Mouse (Mus musculus) forebrain, embryonic 11.5 days (tissue): ENCODE measurements around the gene Cxcr5. TPM values are rescaled to one million over a fixed set of nuclear protein-coding genes. Genes with fewer than 3 reads are reported as not detected.

Experiments used
- ATAC-seq: fragments of 200-750 bp; cut with Nextera tagmentation; replicated peaks from 2 replicates; pipeline ENCODE4 v1.8.0; 2017; ENCODE audit warnings: moderate TSS enrichment; ENCODE audit not compliant: low FRiP score
- DNase-seq: peaks from one replicate; pipeline ENCODE4 v3.0.0-alpha.2; 2017; ENCODE audit warnings: low spot score
- H3K27ac ChIP-seq: fragments of 300-500 bp; sonication (generic); 2 replicates; pipeline ENCODE4 v1.5.1; 2014; ENCODE audit warnings: low read depth, low read length
- H3K27me3 ChIP-seq: fragments of 300-500 bp; sonication (generic); 2 replicates; pipeline ENCODE4 v1.6.1; 2014; ENCODE audit warnings: mild to moderate bottlenecking, low read length, mixed read lengths; ENCODE audit not compliant: control insufficient read depth, insufficient read depth
- H3K36me3 ChIP-seq: fragments of 300-500 bp; sonication (generic); 2 replicates; pipeline ENCODE4 v1.6.1; 2014; ENCODE audit warnings: mild to moderate bottlenecking, low read length, moderate library complexity, mixed read lengths; ENCODE audit not compliant: control insufficient read depth, insufficient read depth
- H3K4me1 ChIP-seq: fragments of 300-500 bp; sonication (generic); replicated peaks from 2 replicates; pipeline ENCODE4 v1.6.1; 2014; ENCODE audit warnings: low read length, mixed read lengths; ENCODE audit not compliant: control insufficient read depth, insufficient read depth
- H3K4me2 ChIP-seq: fragments of 300-500 bp; sonication (generic); 2 replicates; pipeline ENCODE4 v1.6.1; 2014; ENCODE audit warnings: low read depth, mild to moderate bottlenecking, low read length, moderate library complexity, mixed read lengths; ENCODE audit not compliant: severe bottlenecking
- H3K4me3 ChIP-seq: fragments of 300-500 bp; sonication (generic); 2 replicates; pipeline ENCODE4 v1.5.1; 2014; ENCODE audit warnings: low read depth, low read length
- H3K9ac ChIP-seq: fragments of 300-500 bp; sonication (generic); 2 replicates; pipeline ENCODE4 v1.6.1; 2014; ENCODE audit warnings: low read length
- H3K9me3 ChIP-seq: fragments of 300-500 bp; sonication (generic); 2 replicates; pipeline ENCODE4 v1.6.1; 2016; ENCODE audit warnings: low read length, mixed read lengths; ENCODE audit not compliant: control insufficient read depth
- WGBS: fragments of 180-500 bp; shearing (Covaris S2); extraction: QIAGEN DNeasy Blood & Tissue Kit; methylation state at CpG from one replicate; pipeline ENCODE4 v1.1.7; 2014; 5-methylcytosine and 5-hydroxymethylcytosine counted together
- polyA plus RNA-seq: library from polyadenylated mRNA; unstranded; fragments of >200 nt; fragmentation: Nextera tagmentation; extraction: Ambion mirVana; gene quantifications from 2 replicates; pipeline ENCODE4 v1.2.1, GENCODE M21; 2014

Gene Cxcr5
- polyA plus RNA-seq, 1 experiment from 2014 or later = 0.09 TPM

DNA sequence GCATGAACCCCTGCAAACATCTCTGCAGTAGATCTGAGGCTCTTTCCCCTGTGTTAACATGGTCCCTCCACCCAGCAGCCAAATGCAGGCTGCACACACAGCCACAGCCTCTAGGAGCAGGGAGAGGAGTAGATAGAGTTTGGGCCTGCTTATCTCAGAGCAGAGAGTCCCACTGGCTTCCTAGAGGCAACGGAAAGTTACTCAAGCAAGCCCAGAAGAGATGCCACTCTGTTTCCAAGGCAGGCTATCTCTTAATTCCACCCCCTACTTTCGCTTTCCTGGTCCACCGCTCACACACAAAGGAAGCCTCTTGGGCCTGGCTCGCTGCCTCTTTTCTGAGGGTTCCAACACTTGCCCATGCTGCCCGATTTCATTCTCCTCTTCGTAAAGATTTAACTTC lies 3.7 kb upstream of the Cxcr5 start:
- Histone ChIP-seq H3K4me1 (no peaks in the 10 kb centered on the region), H3K9me3 (no peaks in the 10 kb centered on the region), H3K27ac (no peak overlapping the region), H3K4me3 (no peak overlapping the region), H3K9ac (no peak overlapping the region), H3K36me3 (no peaks in the 10 kb centered on the region), H3K4me2 (no peak overlapping the region), H3K27me3 (no peaks in the 10 kb centered on the region)
- DNase-seq = no peak
- WGBS = 21% methylated on average over 6 of the region's 6 CpGs
- no peak for ATAC-seq

DNA sequence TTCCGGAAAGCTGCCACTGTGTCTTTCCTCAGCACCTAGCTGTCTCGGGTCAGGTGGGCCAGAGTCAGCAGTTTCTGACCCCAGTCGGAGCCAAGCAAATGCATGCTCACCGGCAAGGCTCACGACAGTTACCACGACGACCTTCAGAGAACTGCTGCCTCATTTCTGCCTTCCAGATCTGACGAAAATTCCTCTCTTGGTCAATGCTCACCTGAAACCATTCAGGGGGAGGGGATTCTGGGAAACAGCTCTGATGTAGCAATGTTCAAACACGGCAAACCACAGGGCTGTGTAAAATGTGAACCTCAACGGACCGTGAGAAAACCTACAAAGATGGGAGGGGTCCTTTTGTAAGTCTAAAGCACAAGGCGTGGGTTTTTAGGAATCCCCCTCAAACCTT lies 1.3 kb upstream of the Cxcr5 start:
- 61% methylated on average over 12 of the region's 12 CpGs for WGBS
- H3K4me2 ChIP-seq = no peak overlapping the region
- DNase-seq = no peak
- no peak for ATAC-seq
- H3K4me3 ChIP-seq = no peak overlapping the region
- H3K9ac ChIP-seq = no peak overlapping the region
- no peak overlapping the region for H3K27ac ChIP-seq
- H3K36me3 ChIP-seq = no peaks in the 10 kb centered on the region
- H3K4me1 ChIP-seq = no peaks in the 10 kb centered on the region
- no peaks in the 10 kb centered on the region for H3K27me3 ChIP-seq
- H3K9me3 ChIP-seq = no peaks in the 10 kb centered on the region

DNA sequence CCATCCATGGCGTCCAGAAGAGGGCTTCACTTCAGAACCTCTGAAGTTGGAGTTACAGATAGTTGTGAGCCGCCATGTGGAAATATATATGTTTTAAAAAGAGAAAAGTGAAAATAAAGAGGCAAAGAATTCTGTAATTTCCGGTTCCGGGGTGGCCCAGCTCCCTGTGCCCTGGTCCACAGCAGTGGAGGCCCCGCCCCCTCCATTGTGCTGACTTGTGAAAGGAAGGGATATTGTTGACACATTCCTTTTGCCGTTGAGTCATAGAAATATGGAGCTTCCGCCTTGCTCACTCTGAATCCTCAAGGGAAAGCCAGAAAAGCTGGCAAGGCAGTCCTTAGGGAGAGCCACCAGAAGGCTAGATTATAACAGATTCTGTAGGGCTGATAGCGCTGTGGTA lies 9.5 kb downstream of the Cxcr5 start:
- ATAC-seq (no peak), DNase-seq (no peak)
- H3K4me3 ChIP-seq = no peak overlapping the region
- H3K9ac ChIP-seq = no peak overlapping the region
- H3K4me2 ChIP-seq = no peak overlapping the region
- no peak overlapping the region for H3K27ac ChIP-seq
- no peaks in the 10 kb centered on the region for H3K27me3 ChIP-seq
- H3K4me1 ChIP-seq = no peaks in the 10 kb centered on the region
- no peaks in the 10 kb centered on the region for H3K9me3 ChIP-seq
- 83% methylated on average over 8 of the region's 8 CpGs for WGBS
- H3K36me3 ChIP-seq = no peaks in the 10 kb centered on the region

DNA sequence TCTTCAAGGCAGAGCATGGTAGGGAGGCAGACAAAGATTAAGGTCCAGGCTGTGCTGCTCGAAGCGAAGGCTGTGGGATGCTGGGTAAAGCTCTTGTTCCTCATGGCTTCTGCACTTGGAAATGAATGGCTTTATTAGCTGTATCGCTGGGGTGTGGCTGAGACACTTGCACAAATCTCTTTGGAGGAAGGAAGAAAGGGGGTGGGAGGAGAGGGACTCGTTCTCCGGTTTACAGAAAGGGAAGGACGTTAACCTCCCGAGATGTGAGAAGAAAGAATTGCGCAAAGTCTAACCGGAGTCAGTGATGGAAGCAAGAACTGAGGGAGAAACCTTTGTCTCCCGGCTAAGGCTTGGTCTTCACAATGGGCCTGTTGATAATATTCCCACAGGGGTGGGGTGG lies 10.5 kb downstream of the Cxcr5 start:
- DNase-seq (no peak), ATAC-seq (no peak)
- no peak overlapping the region for H3K4me3 ChIP-seq
- no peak overlapping the region for H3K9ac ChIP-seq
- H3K9me3 ChIP-seq = no peaks in the 10 kb centered on the region
- H3K4me2 ChIP-seq = no peak overlapping the region
- H3K27ac ChIP-seq = no peak overlapping the region
- no peaks in the 10 kb centered on the region for H3K27me3 ChIP-seq
- 92% methylated on average over 10 of the region's 10 CpGs for WGBS
- H3K4me1 ChIP-seq = no peaks in the 10 kb centered on the region
- no peaks in the 10 kb centered on the region for H3K36me3 ChIP-seq

DNA sequence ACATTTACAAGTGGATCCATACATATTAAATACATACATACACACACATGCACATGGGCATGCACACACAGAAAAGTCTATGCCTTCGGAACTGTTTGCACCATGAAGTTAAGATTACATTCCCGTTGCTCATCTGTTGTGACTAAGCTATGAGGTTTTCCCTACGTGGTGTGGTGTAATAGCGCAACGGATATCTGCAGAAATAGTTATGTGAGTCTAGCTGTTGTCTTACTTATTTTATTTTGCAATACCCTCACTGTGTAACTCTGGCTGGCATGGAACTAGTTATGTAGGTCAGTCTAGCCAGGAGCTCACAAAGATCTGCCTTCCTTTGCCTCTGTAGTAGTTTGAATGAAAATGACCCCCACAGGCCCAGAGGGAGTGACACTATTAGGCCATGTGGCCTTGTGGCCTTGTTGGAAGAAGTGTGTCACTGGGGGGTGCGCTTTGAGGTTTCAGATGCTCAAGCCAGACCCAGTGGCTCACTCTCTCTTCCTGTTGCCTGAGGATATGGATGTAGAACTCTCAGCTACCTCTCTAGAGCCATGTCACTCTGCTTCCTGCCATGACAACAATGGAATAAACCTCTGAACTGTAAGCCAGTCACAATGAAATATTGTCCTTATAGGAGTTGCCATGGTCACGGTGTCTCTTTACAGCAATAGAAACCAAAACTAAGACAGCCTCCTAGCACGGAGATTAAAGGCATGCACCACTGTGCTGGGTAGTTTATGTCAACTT lies 13.1 kb downstream of the Cxcr5 start:
- 91% methylated on average over 8 of the region's 8 CpGs for WGBS
- Histone ChIP-seq H3K4me1 (no peaks in the 10 kb centered on the region), H3K27me3 (no peaks in the 10 kb centered on the region), H3K36me3 (no peaks in the 10 kb centered on the region), H3K27ac (no peak overlapping the region), H3K9ac (no peak overlapping the region), H3K4me2 (no peak overlapping the region), H3K4me3 (no peak overlapping the region), H3K9me3 (no peaks in the 10 kb centered on the region)
- ATAC-seq (no peak), DNase-seq (no peak)

DNA sequence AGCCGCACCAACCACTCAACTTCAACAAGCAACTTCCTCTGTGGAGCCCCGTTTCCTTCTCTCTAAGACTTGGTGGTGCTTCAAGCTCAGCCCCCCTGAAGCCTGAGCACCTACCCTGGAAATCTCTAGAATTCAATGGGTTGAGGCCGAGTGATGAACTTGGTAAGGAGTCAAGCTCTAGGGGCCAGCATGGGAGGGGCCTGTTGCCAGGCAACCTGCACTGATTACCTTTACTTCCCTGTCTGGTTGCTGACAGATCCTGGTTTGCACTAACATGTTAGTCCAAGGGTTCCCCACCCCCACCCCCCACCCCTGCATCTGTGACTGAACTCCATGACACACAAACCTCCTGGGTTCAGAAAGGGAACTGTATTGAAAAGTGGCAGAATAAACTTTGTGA lies 16.7 kb downstream of the Cxcr5 start:
- ATAC-seq (no peak), DNase-seq (no peak)
- Histone ChIP-seq H3K36me3 (no peaks in the 10 kb centered on the region), H3K4me2 (no peak overlapping the region), H3K9ac (no peak overlapping the region), H3K4me3 (no peak overlapping the region), H3K27me3 (no peaks in the 10 kb centered on the region), H3K4me1 (no peaks in the 10 kb centered on the region), H3K9me3 (no peaks in the 10 kb centered on the region), H3K27ac (no peak overlapping the region)
- WGBS = 87% methylated on average over 3 of the region's 3 CpGs

DNA sequence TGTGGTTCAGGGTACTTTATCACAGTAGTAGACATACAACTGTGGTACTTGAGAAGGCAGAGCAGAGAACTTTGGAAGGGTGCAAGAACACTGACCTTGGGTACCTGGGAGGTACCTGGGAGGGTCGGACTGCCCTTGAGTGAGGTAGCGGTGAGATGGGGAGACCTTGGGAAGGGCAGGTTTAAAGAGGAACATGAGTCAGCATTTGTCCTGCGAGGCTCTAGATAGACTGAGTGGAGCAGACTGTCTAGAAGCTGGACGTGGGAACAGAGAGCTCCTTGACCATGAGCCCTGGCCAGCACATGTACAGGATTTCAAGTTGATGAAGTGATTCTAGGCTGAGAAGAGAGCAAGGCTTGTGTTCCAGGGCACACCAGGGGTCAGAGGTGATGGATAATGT lies 19.3 kb downstream of the Cxcr5 start:
- Histone ChIP-seq H3K36me3 (no peaks in the 10 kb centered on the region), H3K4me1 (no peaks in the 10 kb centered on the region), H3K27me3 (no peaks in the 10 kb centered on the region), H3K9ac (no peak overlapping the region), H3K4me3 (no peak overlapping the region), H3K27ac (no peak overlapping the region), H3K9me3 (no peaks in the 10 kb centered on the region), H3K4me2 (no peak overlapping the region)
- 89% methylated on average over 4 of the region's 4 CpGs for WGBS
- DNase-seq (no peak), ATAC-seq (no peak)

DNA sequence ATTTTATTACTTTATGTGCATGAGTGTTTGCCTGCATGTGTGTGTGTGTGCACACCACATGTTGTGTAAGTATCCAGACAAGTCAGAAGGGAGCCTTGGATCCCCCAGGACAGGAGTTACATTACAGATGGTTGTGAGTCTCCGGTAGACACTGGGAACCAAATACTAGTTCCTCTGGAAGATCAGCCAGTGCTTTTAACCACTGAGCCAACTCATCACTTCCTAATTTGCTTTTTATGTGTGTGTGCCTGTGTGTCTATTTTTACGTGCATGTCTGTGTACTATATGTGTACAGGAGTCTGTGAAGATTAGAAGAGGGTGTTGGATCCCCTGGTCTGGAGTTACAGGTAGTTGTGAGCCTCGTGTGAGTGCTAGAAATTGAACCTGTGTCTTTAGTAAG lies 21.0 kb downstream of the Cxcr5 start:
- Histone ChIP-seq H3K36me3 (no peaks in the 10 kb centered on the region), H3K9me3 (no peaks in the 10 kb centered on the region), H3K27ac (no peak overlapping the region), H3K4me1 (no peaks in the 10 kb centered on the region), H3K9ac (no peak overlapping the region), H3K4me3 (no peak overlapping the region), H3K27me3 (no peaks in the 10 kb centered on the region), H3K4me2 (no peak overlapping the region)
- 86% methylated on average over 3 of the region's 3 CpGs for WGBS
- ATAC-seq (no peak), DNase-seq (no peak)

DNA sequence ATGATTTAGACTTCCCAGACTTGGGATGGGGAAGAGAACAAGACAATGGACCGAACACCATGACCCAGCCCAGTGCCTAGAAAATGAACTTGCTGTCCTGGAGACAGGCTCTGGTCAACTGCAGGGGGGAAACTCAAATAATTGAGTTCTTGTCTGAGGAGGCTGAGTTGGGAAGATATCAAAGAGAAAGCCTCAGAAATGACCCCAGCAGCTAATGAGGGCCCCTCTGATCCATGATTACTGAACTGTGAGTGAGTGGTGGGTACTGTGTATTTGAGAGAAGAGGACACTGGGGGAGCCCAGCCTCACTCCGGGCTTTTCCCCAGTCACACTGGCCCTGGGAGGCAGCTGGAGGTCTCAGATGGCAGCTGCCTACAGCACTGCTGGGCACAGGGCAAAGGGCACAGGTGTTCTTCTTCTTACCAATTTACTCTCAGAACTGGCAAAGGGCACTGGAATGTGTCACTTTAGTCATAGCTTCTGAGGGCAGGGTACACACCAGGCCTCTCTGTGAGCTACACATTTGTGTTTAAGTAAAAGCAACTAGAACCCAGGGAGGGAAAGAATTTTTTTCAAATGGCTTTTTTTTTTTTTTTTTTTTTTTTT lies 21.8 kb downstream of the Cxcr5 start:
- 38% methylated on average over 2 of the region's 2 CpGs for WGBS
- ATAC-seq = no peak
- H3K9ac ChIP-seq = no peak overlapping the region
- H3K4me1 ChIP-seq = no peaks in the 10 kb centered on the region
- no peaks in the 10 kb centered on the region for H3K27me3 ChIP-seq
- H3K27ac ChIP-seq = no peak overlapping the region
- H3K4me2 ChIP-seq = no peak overlapping the region
- H3K9me3 ChIP-seq = no peaks in the 10 kb centered on the region
- no peaks in the 10 kb centered on the region for H3K36me3 ChIP-seq
- no peak overlapping the region for H3K4me3 ChIP-seq
- DNase-seq = no peak
